Mouse (Mus musculus): Measurements from ENCODE around the gene Ddx11. TPM values are rescaled to one million over a fixed set of nuclear protein-coding genes. Genes with fewer than 3 reads are reported as not detected.

Ddx11 gene
- polyA plus RNA-seq, 1 experiment from 2014 or later: 4.8 TPM

DNA sequence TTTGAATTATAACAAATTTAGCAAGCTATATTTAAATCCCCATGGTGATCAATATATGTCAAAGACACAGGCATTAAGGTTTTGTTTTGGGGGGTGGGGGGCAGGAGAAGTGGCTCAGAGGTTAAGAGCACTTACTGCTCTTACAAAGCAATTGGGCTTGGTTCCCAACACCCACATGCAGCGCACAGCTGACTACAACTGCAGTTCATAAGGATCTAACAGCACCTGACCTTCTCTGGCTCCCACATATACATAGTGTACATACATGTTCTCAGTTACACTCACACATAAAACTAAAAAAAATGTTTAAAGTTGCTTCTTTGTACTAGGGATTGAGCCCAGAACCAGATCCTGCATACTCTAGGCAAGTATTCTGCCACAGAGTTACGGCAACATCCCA is 31.9 kb upstream of the Ddx11 start:
- no peaks in the 10 kb centered on the region for H3K27me3 ChIP-seq (replicated peaks; ENCODE audit: control insufficient read depth, insufficient read depth, low read length)
- H3K4me2 ChIP-seq (ENCODE audit: low read length): no peak overlapping the region
- H3K4me1 ChIP-seq (ENCODE audit: control insufficient read depth, insufficient read depth, low read depth, low read length): no peaks in the 10 kb centered on the region
- H3K27ac ChIP-seq (ENCODE audit: low read depth, low read length): no peak overlapping the region
- 88% methylated on average over 2 of the region's 2 CpGs for WGBS
- H3K9me3 ChIP-seq (ENCODE audit: control insufficient read depth, low read length): no peaks in the 10 kb centered on the region
- no peak overlapping the region for H3K4me3 ChIP-seq (ENCODE audit: low read length)
- no peak for ATAC-seq
- peaks cover 8% of the 10 kb centered on the region; the same call in 1 of the 2 replicates for H3K36me3 ChIP-seq (ENCODE audit: control insufficient read depth, insufficient read depth, low read length)
- no peak overlapping the region for H3K9ac ChIP-seq (ENCODE audit: low read depth, low read length)

DNA sequence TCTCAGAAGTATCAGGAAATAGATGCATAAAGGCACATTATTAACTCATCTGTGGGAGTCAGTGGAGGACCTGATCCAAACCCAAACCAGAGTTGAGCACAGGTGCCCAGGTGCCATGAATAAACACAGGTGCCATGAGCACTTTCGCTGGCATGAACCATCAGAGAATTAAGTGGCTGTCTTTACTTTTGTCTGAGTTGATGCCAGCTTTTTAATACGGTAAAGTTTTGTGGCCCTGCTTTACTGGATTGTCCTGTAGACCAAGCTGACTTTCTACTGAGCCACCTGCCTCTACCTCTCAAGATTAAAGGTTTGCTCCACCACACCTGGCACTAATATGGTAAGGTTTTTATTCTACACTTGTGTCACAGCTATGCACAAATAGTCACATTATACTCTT is 31.3 kb upstream of the Ddx11 start:
- no peak overlapping the region for H3K9ac ChIP-seq (ENCODE audit: low read depth, low read length)
- H3K27ac ChIP-seq (ENCODE audit: low read depth, low read length): no peak overlapping the region
- WGBS: 92% methylated on average over 2 of the region's 2 CpGs
- peaks cover 7% of the 10 kb centered on the region; the same call in 1 of the 2 replicates for H3K36me3 ChIP-seq (ENCODE audit: control insufficient read depth, insufficient read depth, low read length)
- H3K4me2 ChIP-seq (ENCODE audit: low read length): no peak overlapping the region
- no peaks in the 10 kb centered on the region for H3K9me3 ChIP-seq (ENCODE audit: control insufficient read depth, low read length)
- no peak for ATAC-seq
- no peaks in the 10 kb centered on the region for H3K4me1 ChIP-seq (ENCODE audit: control insufficient read depth, insufficient read depth, low read depth, low read length)
- no peak overlapping the region for H3K4me3 ChIP-seq (ENCODE audit: low read length)
- no peaks in the 10 kb centered on the region for H3K27me3 ChIP-seq (replicated peaks; ENCODE audit: control insufficient read depth, insufficient read depth, low read length)

DNA sequence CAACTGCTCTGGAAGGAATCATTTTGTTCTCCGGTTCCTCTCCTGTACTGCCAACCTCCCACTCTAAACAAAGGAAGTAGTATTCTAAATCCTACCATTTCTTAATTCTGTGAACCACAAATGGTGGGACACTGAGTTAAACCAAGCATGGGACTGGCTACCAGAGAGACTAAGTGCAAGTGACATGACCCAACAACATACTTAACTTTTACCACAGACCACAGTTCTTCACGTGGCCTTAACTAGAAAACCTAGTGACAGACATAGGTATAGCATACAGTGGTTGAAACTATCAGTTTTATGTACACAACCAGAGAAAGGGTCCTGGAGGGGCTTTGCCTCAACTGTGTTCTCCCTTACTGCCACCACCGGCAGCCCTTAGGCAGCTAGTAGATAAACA is 30.7 kb upstream of the Ddx11 start:
- H3K27ac ChIP-seq (ENCODE audit: low read depth, low read length): no peak overlapping the region
- no peaks in the 10 kb centered on the region for H3K4me1 ChIP-seq (ENCODE audit: control insufficient read depth, insufficient read depth, low read depth, low read length)
- WGBS: 87% methylated on average over 3 of the region's 3 CpGs
- no peaks in the 10 kb centered on the region for H3K9me3 ChIP-seq (ENCODE audit: control insufficient read depth, low read length)
- no peak overlapping the region for H3K4me3 ChIP-seq (ENCODE audit: low read length)
- no peak overlapping the region for H3K9ac ChIP-seq (ENCODE audit: low read depth, low read length)
- ATAC-seq: no peak
- peaks cover 4% of the 10 kb centered on the region; the same call in 1 of the 2 replicates for H3K36me3 ChIP-seq (ENCODE audit: control insufficient read depth, insufficient read depth, low read length)
- no peaks in the 10 kb centered on the region for H3K27me3 ChIP-seq (replicated peaks; ENCODE audit: control insufficient read depth, insufficient read depth, low read length)
- H3K4me2 ChIP-seq (ENCODE audit: low read length): no peak overlapping the region

DNA sequence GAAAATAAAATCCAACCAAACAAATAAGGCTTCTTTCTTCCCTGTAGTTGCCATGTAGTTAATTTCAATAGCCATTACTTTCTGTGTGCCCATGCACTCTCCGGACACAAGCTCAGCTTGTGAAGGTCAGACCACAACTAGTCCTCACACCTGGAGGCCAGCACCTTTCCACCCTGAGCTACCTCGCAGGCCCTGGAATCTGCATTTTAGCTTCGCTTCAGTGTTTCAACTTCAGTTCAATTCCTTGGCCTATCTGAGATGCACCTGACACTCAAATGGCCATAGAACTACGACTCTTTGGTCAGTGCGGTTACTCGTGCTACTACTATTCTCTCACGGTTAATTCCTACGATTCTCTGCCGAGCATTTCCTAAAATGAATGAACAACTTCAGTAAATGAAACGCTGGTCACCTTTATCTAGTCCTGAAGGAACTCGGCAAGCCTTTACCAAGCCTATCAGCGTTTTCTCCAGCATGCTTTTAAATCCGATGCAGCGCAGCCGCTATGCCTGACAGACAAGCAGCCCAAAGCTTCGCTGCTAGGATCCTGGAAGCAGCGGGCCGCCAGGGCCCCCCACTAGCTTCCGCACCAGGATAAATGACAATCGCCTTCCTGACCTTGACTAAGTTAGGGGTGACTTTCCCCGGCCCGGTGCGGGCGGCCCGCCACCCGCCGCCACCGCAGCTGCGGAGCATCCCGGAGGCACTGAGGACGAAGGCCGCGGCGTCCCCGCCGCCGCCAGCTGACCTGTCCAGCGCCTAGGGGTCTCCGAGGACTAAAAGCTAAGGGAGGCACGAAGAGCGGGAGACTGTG is 22.5 kb upstream of the Ddx11 start:
- no peaks in the 10 kb centered on the region for H3K36me3 ChIP-seq (ENCODE audit: control insufficient read depth, insufficient read depth, low read length)
- H3K4me2 ChIP-seq (ENCODE audit: low read length): peak overlapping the region; percentile 77
- H3K4me1 ChIP-seq (ENCODE audit: control insufficient read depth, insufficient read depth, low read depth, low read length): peaks cover 14% of the 10 kb centered on the region
- no peaks in the 10 kb centered on the region for H3K27me3 ChIP-seq (replicated peaks; ENCODE audit: control insufficient read depth, insufficient read depth, low read length)
- ATAC-seq: no peak
- H3K4me3 ChIP-seq (ENCODE audit: low read length): peak overlapping the region; percentile 73
- H3K27ac ChIP-seq (ENCODE audit: low read depth, low read length): peak overlapping the region; percentile 94
- H3K9ac ChIP-seq (ENCODE audit: low read depth, low read length): peak overlapping the region; percentile 93
- no peaks in the 10 kb centered on the region for H3K9me3 ChIP-seq (ENCODE audit: control insufficient read depth, low read length)
- whole genome bisulfite sequencing: 1% methylated on average over 41 of the region's 41 CpGs

DNA sequence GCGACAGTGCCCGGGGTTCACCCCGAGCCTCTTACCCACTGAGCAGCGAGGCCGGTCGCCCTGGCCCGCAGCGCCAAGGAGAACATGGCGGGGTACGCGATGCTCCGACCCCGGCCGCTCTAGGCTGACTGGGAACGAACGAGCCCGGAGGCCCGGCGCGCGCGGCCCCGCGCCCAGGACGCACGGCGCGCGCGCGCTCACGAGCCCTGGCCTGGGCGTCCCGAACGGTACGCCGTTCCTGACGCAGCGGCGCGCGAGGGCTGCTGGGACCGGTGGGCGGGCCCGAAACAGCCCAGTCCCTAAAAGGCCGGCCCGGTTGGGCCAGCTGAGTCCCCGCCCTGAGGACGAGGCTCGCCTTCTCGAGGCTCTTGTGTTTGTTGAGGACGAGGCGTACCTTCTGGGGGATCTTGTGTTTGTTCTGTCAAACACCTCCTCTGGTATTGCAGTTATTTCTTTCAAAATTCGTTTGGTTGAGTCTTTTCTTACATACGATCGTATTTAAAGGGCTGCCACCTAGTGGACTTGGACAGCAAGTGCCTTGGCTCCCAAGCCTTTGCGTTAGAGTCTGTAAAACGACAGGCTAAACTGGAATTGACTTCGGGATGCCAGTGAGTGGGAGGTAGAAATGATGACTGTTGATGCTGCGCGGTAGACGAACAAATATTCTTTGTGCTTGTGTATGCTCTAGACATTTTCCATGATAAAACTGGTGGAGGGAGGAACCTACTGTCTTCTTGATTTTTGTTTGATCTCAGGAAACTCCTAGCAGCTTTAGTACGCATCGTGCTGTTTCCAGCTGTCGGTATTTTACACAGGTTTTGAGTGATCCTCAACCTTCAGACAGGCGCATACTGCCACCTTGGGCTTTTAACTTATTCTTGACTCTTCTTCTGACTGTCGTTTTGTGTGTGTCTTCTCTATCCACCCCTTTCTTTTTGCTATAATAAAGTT is 21.7 kb upstream of the Ddx11 start, which contains the start of gene Ndufv2:
Gene Ndufv2, minus strand, starts transcription at position 180 of the 951 bp plus-strand sequence.
- H3K4me1 ChIP-seq (ENCODE audit: control insufficient read depth, insufficient read depth, low read depth, low read length): peaks cover 14% of the 10 kb centered on the region
- peak; percentile 99 for ATAC-seq
- peak within 1 kb of the TSS; percentile 77 for H3K4me2 ChIP-seq (ENCODE audit: low read length)
- H3K27me3 ChIP-seq (replicated peaks; ENCODE audit: control insufficient read depth, insufficient read depth, low read length): no peaks in the 10 kb centered on the region
- peak within 1 kb of the TSS; percentile 73 for H3K4me3 ChIP-seq (ENCODE audit: low read length)
- no peaks in the 10 kb centered on the region for H3K9me3 ChIP-seq (ENCODE audit: control insufficient read depth, low read length)
- no peaks in the 10 kb centered on the region for H3K36me3 ChIP-seq (ENCODE audit: control insufficient read depth, insufficient read depth, low read length)
- under 1% methylated on average over 40 of the region's 67 CpGs for WGBS
- H3K27ac ChIP-seq (ENCODE audit: low read depth, low read length): peak within 1 kb of the TSS; percentile 94
- H3K9ac ChIP-seq (ENCODE audit: low read depth, low read length): peak within 1 kb of the TSS; percentile 93

DNA sequence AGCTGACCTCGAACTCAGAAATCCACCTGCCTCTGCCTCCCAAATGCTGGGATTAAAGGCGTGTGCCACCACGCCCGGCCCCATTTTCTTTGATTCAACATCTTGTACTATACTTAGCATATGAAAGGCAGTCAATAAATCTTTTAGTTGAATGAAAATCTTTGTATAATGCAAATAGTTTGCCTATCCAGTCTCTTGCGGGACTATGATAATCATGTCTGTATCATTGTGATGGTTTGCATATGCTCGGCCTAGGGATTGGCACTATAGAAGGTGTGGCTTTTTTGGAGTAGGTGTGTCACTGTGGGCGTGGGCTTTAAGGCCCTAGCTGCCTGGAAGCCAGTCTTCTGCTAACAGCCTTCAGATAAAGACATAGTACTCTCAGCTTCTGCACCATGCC is 19.2 kb upstream of the Ddx11 start:
- Histone ChIP-seq H3K4me2 (ENCODE audit: low read length) (no peak overlapping the region), H3K4me1 (ENCODE audit: control insufficient read depth, insufficient read depth, low read depth, low read length) (peaks cover 11% of the 10 kb centered on the region), H3K27ac (ENCODE audit: low read depth, low read length) (no peak overlapping the region), H3K27me3 (replicated peaks; ENCODE audit: control insufficient read depth, insufficient read depth, low read length) (no peaks in the 10 kb centered on the region), H3K9me3 (ENCODE audit: control insufficient read depth, low read length) (no peaks in the 10 kb centered on the region), H3K4me3 (ENCODE audit: low read length) (no peak overlapping the region), H3K9ac (ENCODE audit: low read depth, low read length) (no peak overlapping the region), H3K36me3 (ENCODE audit: control insufficient read depth, insufficient read depth, low read length) (no peaks in the 10 kb centered on the region)
- 87% methylated on average over 7 of the region's 7 CpGs for WGBS
- no peak for ATAC-seq

DNA sequence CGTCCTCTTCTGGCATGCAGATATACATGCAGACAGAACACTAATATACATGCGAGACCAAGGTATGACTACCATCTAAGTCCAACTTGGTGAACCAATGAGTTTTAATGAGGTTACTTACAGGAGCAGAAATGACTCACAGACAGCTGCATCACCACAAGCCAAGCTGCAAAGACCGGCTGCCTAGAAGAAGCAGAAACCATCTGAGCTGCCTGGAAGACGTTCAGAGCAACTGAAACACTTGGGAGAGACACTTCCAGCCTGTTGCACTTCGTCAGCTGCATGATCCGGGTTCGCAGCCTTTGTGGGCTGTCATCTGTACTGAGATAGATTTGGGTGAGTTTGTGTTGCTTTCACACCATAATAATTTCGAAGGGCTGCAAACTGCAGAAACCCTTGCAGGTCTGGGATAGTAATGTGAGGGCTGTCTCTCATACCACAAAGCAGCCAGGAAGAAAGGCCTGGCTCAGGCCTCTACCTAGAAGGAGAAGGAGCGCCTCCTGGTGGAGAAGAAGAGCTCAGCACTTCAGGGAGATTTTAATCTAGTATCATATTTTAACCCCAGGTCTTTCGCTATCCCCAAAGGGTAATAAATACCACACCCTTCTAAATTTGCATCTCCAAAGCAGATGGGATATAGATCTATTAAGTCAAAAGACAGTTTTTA is 16.6 kb upstream of the Ddx11 start:
- WGBS: 50% methylated on average over 10 of the region's 10 CpGs

DNA sequence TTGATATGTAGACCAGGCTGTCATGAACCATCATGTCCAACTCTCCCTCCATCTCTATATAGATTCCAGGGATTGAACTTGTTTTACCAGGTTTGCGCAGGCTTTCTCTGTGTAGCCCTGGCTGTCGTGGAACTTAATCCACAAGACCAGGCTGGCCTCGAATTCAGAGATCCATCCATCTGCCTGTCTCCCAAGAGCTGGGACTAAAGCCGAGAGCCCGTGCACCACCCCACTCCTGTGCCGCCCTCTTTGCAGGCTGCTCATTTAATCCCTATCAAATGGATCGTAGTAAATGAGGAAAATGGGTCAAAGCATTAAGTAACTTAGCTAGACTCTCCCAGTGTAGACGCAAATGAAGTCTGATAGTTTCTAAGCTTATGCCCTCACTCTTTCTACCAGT is 15.9 kb upstream of the Ddx11 start:
- Histone ChIP-seq H3K4me3 (ENCODE audit: low read length) (no peak overlapping the region), H3K9ac (ENCODE audit: low read depth, low read length) (no peak overlapping the region), H3K27ac (ENCODE audit: low read depth, low read length) (no peak overlapping the region), H3K36me3 (ENCODE audit: control insufficient read depth, insufficient read depth, low read length) (no peaks in the 10 kb centered on the region), H3K4me2 (ENCODE audit: low read length) (no peak overlapping the region), H3K4me1 (ENCODE audit: control insufficient read depth, insufficient read depth, low read depth, low read length) (peaks cover 10% of the 10 kb centered on the region), H3K9me3 (ENCODE audit: control insufficient read depth, low read length) (no peaks in the 10 kb centered on the region), H3K27me3 (replicated peaks; ENCODE audit: control insufficient read depth, insufficient read depth, low read length) (no peaks in the 10 kb centered on the region)
- no peak for ATAC-seq
- WGBS: 69% methylated on average over 8 of the region's 8 CpGs

More for the DNA sequence above, 16.6 kb upstream of the Ddx11 start:
- Histone ChIP-seq H3K9me3 (ENCODE audit: control insufficient read depth, low read length) (no peaks in the 10 kb centered on the region), H3K4me1 (ENCODE audit: control insufficient read depth, insufficient read depth, low read depth, low read length) (peaks cover 5% of the 10 kb centered on the region), H3K27ac (ENCODE audit: low read depth, low read length) (no peak overlapping the region), H3K27me3 (replicated peaks; ENCODE audit: control insufficient read depth, insufficient read depth, low read length) (no peaks in the 10 kb centered on the region), H3K4me2 (ENCODE audit: low read length) (no peak overlapping the region), H3K4me3 (ENCODE audit: low read length) (no peak overlapping the region), H3K9ac (ENCODE audit: low read depth, low read length) (no peak overlapping the region), H3K36me3 (ENCODE audit: control insufficient read depth, insufficient read depth, low read length) (no peaks in the 10 kb centered on the region)
- no peak for ATAC-seq

Measured in hindbrain, embryonic 16.5 days (tissue).